Mouse (Mus musculus) kidney, embryonic 16.5 days (tissue): ENCODE data around the gene Actr3b. TPM values are rescaled to one million over a fixed set of nuclear protein-coding genes. Genes with fewer than 3 reads are reported as not detected.

ENCODE experiments used
- ATAC-seq: fragments of 200-750 bp; cut with Nextera tagmentation; 2 replicates; pipeline ENCODE4 v1.8.0; 2017; ENCODE audit warnings: moderate TSS enrichment; ENCODE audit not compliant: low FRiP score, low TSS enrichment
- H3K27ac ChIP-seq: fragments of 300-500 bp; sonication (generic); 2 replicates; pipeline ENCODE4 v1.5.1; 2014; ENCODE audit warnings: low read length
- H3K27me3 ChIP-seq: fragments of 300-500 bp; sonication (generic); 2 replicates; pipeline ENCODE4 v1.6.1; 2014; ENCODE audit warnings: low read length, control low read depth, mixed read lengths; ENCODE audit not compliant: insufficient read depth
- H3K36me3 ChIP-seq: fragments of 300-500 bp; sonication (generic); 2 replicates; pipeline ENCODE4 v1.6.1; 2014; ENCODE audit warnings: low read length, control low read depth, mixed read lengths; ENCODE audit not compliant: insufficient read depth
- H3K4me1 ChIP-seq: fragments of 300-500 bp; sonication (generic); 2 replicates; pipeline ENCODE4 v1.6.1; 2014; ENCODE audit warnings: low read length, control low read depth, mixed read lengths; ENCODE audit not compliant: insufficient read depth
- H3K4me2 ChIP-seq: fragments of 300-500 bp; sonication (generic); replicated peaks from 2 replicates; pipeline ENCODE4 v1.6.1; 2014; ENCODE audit warnings: low read depth, low read length
- H3K4me3 ChIP-seq: fragments of 300-500 bp; sonication (generic); 2 replicates; pipeline ENCODE4 v1.5.1; 2014; ENCODE audit warnings: mild to moderate bottlenecking, low read length
- H3K9ac ChIP-seq: fragments of 300-500 bp; sonication (generic); replicated peaks from 2 replicates; pipeline ENCODE4 v1.6.1; 2014; ENCODE audit warnings: low read length
- H3K9me3 ChIP-seq: fragments of 300-500 bp; sonication (generic); 2 replicates; pipeline ENCODE4 v1.6.1; 2016; ENCODE audit warnings: low read length, control low read depth
- WGBS: fragments of 180-500 bp; shearing (Covaris S2); extraction: QIAGEN DNeasy Blood & Tissue Kit; methylation state at CpG from one replicate; pipeline ENCODE4 v1.1.7; 2014; 5-methylcytosine and 5-hydroxymethylcytosine counted together
- polyA plus RNA-seq: library from polyadenylated mRNA; unstranded; fragments of >200 nt; fragmentation: Nextera tagmentation; extraction: Ambion mirVana; gene quantifications from 2 replicates; pipeline ENCODE4 v1.2.1, GENCODE M21; 2015

Actr3b gene
- polyA plus RNA-seq, 1 experiment from 2014 or later = 6.2 TPM

DNA sequence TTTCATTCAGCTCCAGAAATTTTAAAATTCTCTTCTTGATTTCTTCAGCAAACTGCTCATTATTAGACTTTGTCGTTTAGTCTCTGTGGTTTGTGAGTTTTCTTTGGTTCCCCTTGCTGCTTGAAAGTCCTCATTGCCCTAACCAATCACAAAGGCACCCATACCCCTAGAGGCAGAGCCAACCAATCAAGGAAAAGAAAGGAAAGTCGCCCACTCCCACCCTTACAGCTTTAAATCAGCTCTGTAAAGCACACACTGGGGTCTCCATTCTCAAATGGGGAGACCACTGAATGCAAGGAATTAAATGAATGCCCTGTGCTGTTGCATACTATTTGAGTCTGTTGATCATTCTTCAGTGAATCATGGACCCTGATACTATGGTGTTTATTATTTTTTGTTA lies 9.6 kb downstream of the Actr3b start:
- no peaks in the 10 kb centered on the region for H3K4me1 ChIP-seq
- ATAC-seq = no peak
- no peaks in the 10 kb centered on the region for H3K27me3 ChIP-seq
- no peak overlapping the region for H3K27ac ChIP-seq
- H3K4me2 ChIP-seq = no peak overlapping the region
- H3K36me3 ChIP-seq = no peaks in the 10 kb centered on the region
- H3K9me3 ChIP-seq = peaks cover 6% of the 10 kb centered on the region; the same call in 1 of the 2 replicates
- H3K9ac ChIP-seq = no peak overlapping the region
- WGBS = 53% methylated on average over 2 of the region's 2 CpGs
- no peak overlapping the region for H3K4me3 ChIP-seq

DNA sequence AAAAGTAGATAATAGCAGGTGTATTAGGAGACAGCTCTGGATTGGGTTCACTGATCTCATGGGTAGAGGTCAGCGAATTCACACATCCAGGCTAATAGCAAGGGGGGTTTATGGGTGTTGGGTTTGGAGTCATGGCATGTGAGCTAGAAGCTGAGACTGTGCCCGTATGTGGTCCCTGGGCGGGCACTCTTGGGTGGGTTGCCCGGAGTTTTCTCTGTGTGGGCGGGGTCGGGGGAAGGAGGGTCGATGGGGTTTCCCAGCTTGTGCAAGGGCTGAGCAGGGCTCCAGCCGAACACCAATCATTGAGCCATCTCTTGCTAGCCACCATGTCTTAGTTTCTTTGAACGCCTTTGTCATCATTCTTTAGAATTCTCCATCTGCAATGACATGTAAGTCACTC lies 12.7 kb downstream of the Actr3b start:
- Histone ChIP-seq H3K36me3 (no peaks in the 10 kb centered on the region), H3K27me3 (no peaks in the 10 kb centered on the region), H3K9ac (no peak overlapping the region), H3K27ac (no peak overlapping the region), H3K4me3 (no peak overlapping the region), H3K4me2 (no peak overlapping the region), H3K4me1 (no peaks in the 10 kb centered on the region), H3K9me3 (peaks cover 6% of the 10 kb centered on the region; the same call in 1 of the 2 replicates)
- ATAC-seq = no peak
- WGBS = 84% methylated on average over 9 of the region's 9 CpGs

DNA sequence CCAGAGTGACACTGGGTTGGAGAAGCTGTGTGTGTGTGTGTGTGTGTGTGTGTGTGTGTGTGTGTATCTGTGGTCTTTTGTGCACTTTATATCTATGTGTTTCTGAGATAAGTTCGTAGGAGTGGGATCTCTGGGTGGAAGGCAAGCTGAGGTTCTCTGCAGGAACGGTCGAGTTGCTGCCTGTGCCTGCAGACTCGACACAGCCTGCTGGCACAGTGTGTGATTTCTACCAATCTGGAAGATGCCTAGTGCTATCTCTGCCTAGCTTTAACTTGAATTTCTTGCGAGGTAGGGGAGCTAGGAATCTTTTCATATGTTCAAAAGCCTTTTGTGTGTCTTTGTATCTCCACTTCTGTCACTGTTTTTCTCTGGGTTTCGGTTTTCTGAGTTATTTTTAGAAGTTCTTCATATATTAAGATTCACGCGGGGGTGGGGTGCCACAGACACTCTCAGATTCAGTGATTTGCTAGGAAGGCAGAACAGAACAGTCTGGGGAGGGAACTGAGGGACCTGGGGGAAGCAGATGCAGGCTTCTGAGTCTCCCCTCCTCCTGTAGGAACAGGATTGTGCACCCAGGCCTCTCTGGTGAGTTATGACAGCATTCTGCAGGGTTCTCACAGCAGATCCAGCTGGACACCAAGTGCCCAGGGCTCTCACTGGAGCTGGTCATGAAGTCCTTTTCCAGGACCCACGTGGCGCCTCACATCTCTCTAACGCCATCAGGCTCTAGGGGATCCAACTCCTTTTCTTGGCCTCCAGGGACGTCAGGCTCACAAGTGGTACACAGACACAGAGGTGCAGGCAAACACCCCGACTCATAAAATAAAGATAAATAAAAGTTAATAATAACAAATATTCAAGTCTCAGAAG lies 14.4 kb downstream of the Actr3b start:
- no peak overlapping the region for H3K9ac ChIP-seq
- peaks cover 6% of the 10 kb centered on the region; the same call in 1 of the 2 replicates for H3K9me3 ChIP-seq
- H3K4me3 ChIP-seq = no peak overlapping the region
- no peaks in the 10 kb centered on the region for H3K27me3 ChIP-seq
- ATAC-seq = no peak
- H3K36me3 ChIP-seq = no peaks in the 10 kb centered on the region
- no peak overlapping the region for H3K4me2 ChIP-seq
- WGBS = 65% methylated on average over 13 of the region's 13 CpGs
- H3K4me1 ChIP-seq = no peaks in the 10 kb centered on the region
- H3K27ac ChIP-seq = no peak overlapping the region

DNA sequence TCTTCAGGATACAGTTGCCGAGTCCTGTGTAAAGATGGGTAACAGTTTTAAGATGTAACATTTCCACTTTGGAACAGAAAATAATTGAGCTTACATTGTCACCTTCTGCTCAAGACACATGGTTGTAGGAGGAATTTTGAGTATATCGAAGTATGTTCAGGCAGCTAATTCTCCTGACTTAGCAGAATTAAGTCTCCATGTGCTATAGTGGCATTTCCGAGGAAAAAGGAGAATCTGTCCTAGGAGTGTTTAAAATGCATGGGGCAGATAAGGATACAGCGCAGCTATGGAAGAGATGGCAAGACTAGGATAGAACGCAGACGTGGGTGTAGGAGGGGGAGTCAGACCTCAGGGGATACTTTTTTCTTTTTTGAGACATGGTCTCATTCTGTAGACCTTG lies 31.8 kb downstream of the Actr3b start:
- no peak overlapping the region for H3K4me3 ChIP-seq
- no peaks in the 10 kb centered on the region for H3K27me3 ChIP-seq
- H3K9me3 ChIP-seq = no peaks in the 10 kb centered on the region
- H3K4me1 ChIP-seq = no peaks in the 10 kb centered on the region
- no peak overlapping the region for H3K4me2 ChIP-seq
- no peak overlapping the region for H3K9ac ChIP-seq
- no peak for ATAC-seq
- H3K36me3 ChIP-seq = no peaks in the 10 kb centered on the region
- no peak overlapping the region for H3K27ac ChIP-seq
- WGBS = 88% methylated on average over 6 of the region's 6 CpGs

DNA sequence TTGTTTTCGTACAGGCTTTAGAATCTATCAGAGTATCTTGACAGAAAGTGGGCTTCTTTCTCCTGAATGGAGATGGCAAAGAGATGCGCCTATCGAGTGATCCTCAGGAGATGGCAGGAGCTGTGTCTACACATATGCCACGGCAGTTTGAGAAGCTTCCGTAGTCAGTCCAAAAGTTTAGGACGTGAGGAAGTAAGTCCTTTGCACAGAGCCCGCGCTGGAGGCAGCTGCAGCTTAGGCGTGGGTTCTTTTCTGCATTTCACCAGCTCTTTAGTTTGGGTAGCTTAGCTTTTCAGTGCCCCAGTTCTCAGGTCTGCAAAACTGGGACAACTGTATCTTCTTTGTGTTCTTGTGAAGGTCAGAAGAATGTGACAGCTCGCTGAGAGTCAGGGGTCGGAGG lies 38.0 kb downstream of the Actr3b start:
- Histone ChIP-seq H3K9ac (no peak overlapping the region), H3K36me3 (no peaks in the 10 kb centered on the region), H3K27ac (no peak overlapping the region), H3K4me1 (no peaks in the 10 kb centered on the region), H3K4me3 (no peak overlapping the region), H3K27me3 (no peaks in the 10 kb centered on the region), H3K4me2 (no peak overlapping the region), H3K9me3 (no peaks in the 10 kb centered on the region)
- no peak for ATAC-seq
- WGBS = 88% methylated on average over 11 of the region's 11 CpGs

DNA sequence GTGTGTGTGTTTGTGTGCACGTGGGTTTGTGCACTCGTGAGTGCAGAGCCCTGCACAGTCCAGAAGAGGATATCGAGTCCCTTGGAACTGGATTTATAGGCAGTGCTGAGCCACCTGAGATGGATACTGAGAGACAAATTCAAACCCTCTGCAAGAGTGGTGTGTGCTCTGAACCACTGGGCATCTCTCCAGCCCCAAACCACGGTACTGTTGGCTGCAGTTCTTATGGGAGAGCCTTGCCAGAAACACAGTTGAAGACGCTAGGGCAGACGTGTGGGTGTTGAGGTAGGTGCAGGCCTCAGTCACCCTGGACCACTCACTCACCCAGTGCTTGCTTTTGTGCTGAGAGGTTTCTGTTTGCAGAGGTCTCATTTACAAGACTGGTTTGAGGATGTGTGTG lies 41.1 kb downstream of the Actr3b start:
- H3K4me2 ChIP-seq = no peak overlapping the region
- no peak overlapping the region for H3K4me3 ChIP-seq
- H3K9me3 ChIP-seq = no peaks in the 10 kb centered on the region
- 67% methylated on average over 6 of the region's 6 CpGs for WGBS
- no peak overlapping the region for H3K9ac ChIP-seq
- H3K36me3 ChIP-seq = no peaks in the 10 kb centered on the region
- no peak overlapping the region for H3K27ac ChIP-seq
- H3K27me3 ChIP-seq = no peaks in the 10 kb centered on the region
- ATAC-seq = no peak
- H3K4me1 ChIP-seq = no peaks in the 10 kb centered on the region

DNA sequence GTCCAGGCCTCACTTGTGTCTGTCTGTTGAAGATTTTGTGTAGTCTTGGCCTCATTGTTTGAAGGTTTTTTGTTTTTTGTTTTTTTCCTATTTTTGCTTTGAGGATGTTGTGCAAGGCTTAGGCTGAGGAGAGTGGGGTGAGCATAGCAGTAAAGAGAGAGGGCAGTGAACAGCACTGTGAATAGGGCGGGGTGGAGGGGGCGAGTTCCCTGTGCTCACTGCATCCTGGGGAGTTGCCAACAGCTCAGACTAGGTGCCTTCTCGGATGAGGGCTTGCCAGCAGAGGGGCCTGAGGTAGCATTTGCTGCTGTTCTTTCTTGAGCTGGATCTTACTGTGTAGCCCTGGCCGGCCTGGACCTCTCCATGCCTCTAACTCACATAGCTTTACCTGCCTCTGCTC lies 41.9 kb downstream of the Actr3b start:
- no peak; the same call in 1 of the 2 replicates for ATAC-seq
- 72% methylated on average over 4 of the region's 4 CpGs for WGBS
- no peaks in the 10 kb centered on the region for H3K36me3 ChIP-seq
- no peak overlapping the region for H3K4me2 ChIP-seq
- no peaks in the 10 kb centered on the region for H3K4me1 ChIP-seq
- H3K4me3 ChIP-seq = no peak overlapping the region
- no peak overlapping the region for H3K27ac ChIP-seq
- H3K9me3 ChIP-seq = no peaks in the 10 kb centered on the region
- no peaks in the 10 kb centered on the region for H3K27me3 ChIP-seq
- no peak overlapping the region for H3K9ac ChIP-seq

DNA sequence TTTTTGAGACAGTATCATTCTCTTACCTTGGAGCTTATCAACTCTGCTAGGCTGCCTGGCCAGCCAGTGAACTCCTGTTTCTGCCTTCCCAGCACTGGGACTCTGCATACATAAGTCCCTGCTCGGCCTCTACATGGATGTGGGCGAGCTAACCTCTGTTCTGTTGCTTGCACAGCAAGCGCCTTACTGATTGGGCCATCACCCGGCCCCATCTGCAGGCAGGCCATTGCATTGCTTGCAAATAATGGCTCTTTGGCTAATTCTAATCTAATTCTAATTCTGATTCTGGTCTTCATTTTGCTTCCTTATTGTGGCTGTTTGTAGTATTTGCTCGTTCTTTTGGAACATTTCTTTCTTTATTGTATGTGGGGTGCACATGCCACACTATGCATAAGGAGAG lies 44.8 kb downstream of the Actr3b start:
- WGBS = 89% methylated on average over 5 of the region's 5 CpGs
- no peak for ATAC-seq

DNA sequence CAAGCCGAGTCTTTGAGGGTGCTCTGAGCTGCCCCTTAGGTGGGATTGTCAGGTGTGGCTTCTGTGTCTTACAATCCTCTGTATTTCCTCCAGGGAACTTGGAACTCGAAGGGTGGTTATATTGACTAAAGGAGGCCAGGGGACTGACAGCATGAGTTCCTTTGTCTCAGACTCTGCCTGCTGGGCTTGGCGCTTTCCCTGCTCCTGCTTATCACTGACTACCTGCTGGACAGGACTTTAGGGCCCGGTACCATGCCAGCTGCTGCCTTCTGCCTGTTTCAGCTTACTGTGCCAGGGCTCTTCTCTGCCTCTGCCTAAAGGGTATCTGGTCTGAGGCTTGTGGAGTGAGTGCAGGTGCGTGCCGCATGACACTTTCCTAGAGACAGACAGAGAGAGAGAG lies 53.1 kb downstream of the Actr3b start:
- no peak overlapping the region for H3K9ac ChIP-seq
- no peak overlapping the region for H3K4me2 ChIP-seq
- no peaks in the 10 kb centered on the region for H3K4me1 ChIP-seq
- no peaks in the 10 kb centered on the region for H3K36me3 ChIP-seq
- 64% methylated on average over 6 of the region's 6 CpGs for WGBS
- no peaks in the 10 kb centered on the region for H3K9me3 ChIP-seq
- no peak overlapping the region for H3K27ac ChIP-seq
- H3K27me3 ChIP-seq = no peaks in the 10 kb centered on the region
- H3K4me3 ChIP-seq = no peak overlapping the region
- no peak for ATAC-seq

More for the DNA sequence above, 44.8 kb downstream of the Actr3b start:
- Histone ChIP-seq H3K9me3 (no peaks in the 10 kb centered on the region), H3K4me2 (no peak overlapping the region), H3K9ac (no peak overlapping the region), H3K27ac (no peak overlapping the region), H3K36me3 (no peaks in the 10 kb centered on the region), H3K4me3 (no peak overlapping the region), H3K27me3 (no peaks in the 10 kb centered on the region), H3K4me1 (no peaks in the 10 kb centered on the region)

DNA sequence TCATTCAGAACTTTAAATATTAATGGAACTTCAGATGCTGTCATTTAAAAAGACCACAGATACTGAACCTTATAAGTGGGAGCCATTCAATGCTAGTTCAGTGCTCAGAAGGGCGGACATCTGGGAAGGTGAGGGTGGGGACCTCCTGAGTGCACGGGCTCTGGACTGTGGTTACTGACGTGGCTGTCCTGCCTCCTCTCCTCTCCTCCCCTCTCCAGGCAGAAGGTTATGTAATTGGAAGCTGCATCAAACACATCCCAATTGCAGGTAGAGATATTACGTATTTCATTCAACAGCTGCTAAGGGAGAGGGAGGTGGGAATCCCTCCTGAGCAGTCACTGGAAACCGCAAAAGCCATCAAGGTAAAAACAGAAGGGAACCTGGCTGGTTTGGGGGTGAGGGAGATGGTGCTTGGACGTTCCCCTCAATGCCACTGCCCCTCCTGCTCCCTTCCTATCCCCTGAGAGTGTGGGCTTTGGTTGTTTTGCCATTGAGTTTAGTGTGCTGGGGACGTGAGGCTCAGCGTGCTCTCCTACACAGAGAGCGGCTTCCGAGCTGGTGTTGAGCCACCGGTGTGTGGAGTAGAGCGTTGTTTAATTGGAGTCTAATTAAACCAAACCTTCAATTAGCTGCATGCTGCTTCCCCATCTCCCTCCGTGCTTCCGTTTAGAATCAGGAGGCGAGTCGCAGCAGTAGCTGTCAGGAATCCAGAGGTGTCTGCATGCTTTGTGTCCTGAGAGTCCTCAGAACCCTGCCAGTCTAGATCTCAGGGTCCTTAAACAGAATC lies 69.7 kb downstream of the Actr3b start:
- Histone ChIP-seq H3K27ac (no peak overlapping the region), H3K9me3 (no peaks in the 10 kb centered on the region), H3K4me2 (no peak overlapping the region), H3K4me3 (no peak overlapping the region), H3K4me1 (no peaks in the 10 kb centered on the region), H3K36me3 (no peaks in the 10 kb centered on the region), H3K9ac (no peak overlapping the region), H3K27me3 (no peaks in the 10 kb centered on the region)
- ATAC-seq = no peak
- 71% methylated on average over 16 of the region's 16 CpGs for WGBS
